Mouse (Mus musculus) thymus, adult 2 months (tissue): ENCODE results near the gene Edil3. TPM values are rescaled to one million over a fixed set of nuclear protein-coding genes. Genes with fewer than 3 reads are reported as not detected.
"Not testable (repeated sequence)": the region's sequence is repeated elsewhere in the genome, so short reads cannot be mapped to it uniquely, and the experiment has no call there.

Source experiments
- DNase-seq: peaks from one replicate; pipeline ENCODE4 v3.0.0; 2021
- H3K27ac ChIP-seq: fragments of 200-500 bp; 2 replicates; pipeline ENCODE4 v1.5.1; 2012; ENCODE audit warnings: low read length, control low read depth; ENCODE audit not compliant: control insufficient read depth, insufficient read depth
- H3K27me3 ChIP-seq: fragments of 200-500 bp; 2 replicates; pipeline ENCODE4 v1.6.1; 2012; ENCODE audit warnings: mild to moderate bottlenecking, low read length, moderate library complexity, mixed read lengths; ENCODE audit not compliant: control insufficient read depth, insufficient read depth
- H3K36me3 ChIP-seq: fragments of 200-500 bp; 2 replicates; pipeline ENCODE4 v1.6.1; 2012; ENCODE audit warnings: mild to moderate bottlenecking, low read length, moderate library complexity; ENCODE audit not compliant: control insufficient read depth, insufficient read depth
- H3K4me1 ChIP-seq: fragments of 200-500 bp; replicated peaks from 2 replicates; pipeline ENCODE4 v1.6.1; 2012; ENCODE audit warnings: low read length; ENCODE audit not compliant: control insufficient read depth, insufficient read depth
- H3K4me3 ChIP-seq: fragments of 200-500 bp; 2 replicates; pipeline ENCODE4 v1.5.1; 2012; ENCODE audit warnings: mild to moderate bottlenecking, low read length, control low read depth, moderate library complexity; ENCODE audit not compliant: control insufficient read depth, insufficient read depth
- CTCF ChIP-seq: fragments of 200-500 bp; IDR thresholded peaks from 2 replicates; pipeline ENCODE4 v1.5.1; 2012; ENCODE audit warnings: mild to moderate bottlenecking, control low read depth, low read length, moderate library complexity, borderline replicate concordance; ENCODE audit not compliant: control insufficient read depth, poor library complexity, insufficient read depth; ENCODE audit errors: extremely low read depth
- POLR2A ChIP-seq: fragments of 200-500 bp; IDR thresholded peaks from 2 replicates; pipeline ENCODE4 v1.6.1; 2012; ENCODE audit warnings: mild to moderate bottlenecking, low read length, control low read depth, moderate library complexity; ENCODE audit not compliant: control insufficient read depth, poor library complexity, insufficient read depth; ENCODE audit errors: extremely low read depth
- WGBS: fragments of 180-500 bp; shearing (Covaris S2); methylation state at CpG from one replicate; pipeline ENCODE4 v1.1.7; 2018; 5-methylcytosine and 5-hydroxymethylcytosine counted together
- polyA plus RNA-seq: library from polyadenylated mRNA; depleted of rRNA; stranded (reverse); fragments of >200 nt; gene quantifications from 2 replicates; pipeline ENCODE4 v1.2.3, GENCODE M21; 2012

The Edil3 gene
- polyA plus RNA-seq, 1 experiment = not detected

DNA sequence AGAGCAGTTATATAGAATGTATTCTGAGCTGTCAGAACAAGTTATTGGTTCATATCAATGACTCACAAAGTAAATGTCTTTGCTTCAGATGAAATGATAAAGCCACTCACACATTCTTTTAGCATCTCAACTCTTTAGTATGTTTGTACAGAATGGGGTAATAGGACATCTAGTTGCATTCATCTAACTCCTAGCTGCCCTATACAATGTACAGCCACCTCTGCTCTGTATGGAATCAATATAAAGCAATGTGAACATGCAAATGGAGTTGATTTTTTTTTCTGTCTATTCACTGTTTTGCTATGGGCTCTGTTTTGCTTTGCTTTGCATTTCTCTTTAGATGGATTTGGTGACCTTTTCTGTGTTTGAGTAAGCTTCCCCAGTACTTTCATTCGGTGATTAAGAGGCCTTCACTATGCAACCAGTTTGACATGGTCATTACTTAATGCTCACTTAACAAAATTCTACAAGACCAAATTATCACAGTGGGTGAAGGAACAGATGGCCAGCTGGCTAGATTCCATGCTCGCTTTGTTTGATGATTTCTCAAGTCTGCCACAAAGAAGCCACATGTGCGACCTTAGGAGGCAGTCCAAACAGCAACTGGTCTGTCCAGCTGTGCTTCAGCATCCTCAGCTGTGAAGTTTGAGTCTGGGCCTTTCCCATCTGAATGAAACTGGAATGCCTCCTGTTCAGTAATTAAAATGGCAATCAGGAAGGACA is 208.7 kb downstream of the Edil3 start:
- WGBS = 90% methylated on average over 3 of the region's 3 CpGs

DNA sequence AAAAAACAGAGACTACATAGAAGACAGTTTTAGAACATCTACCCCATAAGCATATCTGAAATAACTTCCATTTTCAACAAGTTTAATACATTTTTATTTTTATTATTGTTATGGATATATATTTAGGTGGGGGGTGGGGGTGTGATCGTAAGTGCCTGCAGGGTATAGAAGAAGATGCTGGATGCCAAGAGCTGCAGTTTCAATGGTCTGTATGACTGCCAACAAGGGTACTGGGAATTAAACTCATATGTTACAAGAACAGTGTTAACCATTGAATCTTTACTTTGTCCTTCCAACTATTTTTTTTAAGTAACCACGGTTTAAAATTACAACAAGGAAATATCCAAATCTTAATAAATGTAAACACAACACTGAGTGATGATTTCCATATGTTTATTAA is 214.4 kb downstream of the Edil3 start:
- Histone ChIP-seq H3K36me3 (no peaks in the 10 kb centered on the region), H3K4me3 (no peak overlapping the region), H3K27me3 (no peaks in the 10 kb centered on the region), H3K4me1 (no peaks in the 10 kb centered on the region), H3K27ac (no peak overlapping the region)
- no peak for DNase-seq
- WGBS = 80% methylated on average over 2 of the region's 2 CpGs
- no peak for TF ChIP-seq CTCF
- no peak for TF ChIP-seq POLR2A

More for the DNA sequence above, 208.7 kb downstream of the Edil3 start:
- DNase-seq = no peak
- no peaks in the 10 kb centered on the region for H3K4me1 ChIP-seq
- no peaks in the 10 kb centered on the region for H3K36me3 ChIP-seq
- no peak overlapping the region for H3K4me3 ChIP-seq
- TF ChIP-seq POLR2A (no peak), CTCF (no peak)
- H3K27ac ChIP-seq = no peak overlapping the region
- H3K27me3 ChIP-seq = no peaks in the 10 kb centered on the region

DNA sequence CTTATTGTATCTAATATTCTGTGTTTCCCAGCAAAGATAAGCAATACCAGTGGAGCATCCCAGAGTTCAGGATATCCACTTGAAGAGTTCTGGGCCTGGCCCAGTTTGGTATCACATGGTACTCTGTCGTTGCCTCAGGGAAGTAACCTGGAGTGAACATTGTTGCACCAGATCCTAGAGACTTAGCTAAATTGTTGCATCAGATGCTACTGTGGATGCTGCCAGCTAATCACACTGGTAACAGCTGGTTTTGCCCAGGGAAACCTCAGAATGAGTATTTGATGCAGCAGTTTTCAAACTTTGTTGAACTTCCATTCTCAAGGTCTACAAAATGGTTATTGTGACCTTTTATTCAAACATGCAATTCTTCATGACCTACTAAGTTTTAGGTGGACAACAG is 220.2 kb downstream of the Edil3 start:
- Histone ChIP-seq H3K27me3 (no peaks in the 10 kb centered on the region), H3K4me1 (no peaks in the 10 kb centered on the region), H3K27ac (no peak overlapping the region), H3K36me3 (no peaks in the 10 kb centered on the region), H3K4me3 (no peak overlapping the region)
- no peak for TF ChIP-seq POLR2A
- 89% methylated on average over 1 of the region's 1 CpGs for WGBS
- DNase-seq = no peak

DNA sequence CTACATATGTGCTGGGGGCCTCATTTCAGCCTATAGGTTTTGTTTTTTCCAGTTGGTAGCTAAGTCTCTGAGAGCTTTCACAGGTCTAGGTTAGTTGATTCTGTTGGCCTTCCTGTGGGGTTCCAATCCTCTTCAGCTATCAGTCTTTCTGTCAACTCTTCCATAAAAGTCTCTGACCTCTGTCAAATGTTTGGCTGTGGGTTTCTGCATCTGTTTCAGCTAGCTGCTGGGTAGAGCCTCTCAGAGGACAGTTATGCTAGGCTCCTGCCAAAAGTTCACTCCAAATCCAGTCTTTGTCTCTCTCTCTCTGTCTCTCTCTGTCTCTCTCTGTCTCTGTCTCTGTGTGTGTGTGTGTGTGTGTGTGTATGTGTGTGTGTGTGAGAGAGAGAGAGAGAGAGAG is 248.9 kb downstream of the Edil3 start:
- not testable (repeated sequence) for H3K4me1 ChIP-seq, H3K4me3 ChIP-seq, DNase-seq, H3K27ac ChIP-seq, H3K36me3 ChIP-seq, H3K27me3 ChIP-seq

DNA sequence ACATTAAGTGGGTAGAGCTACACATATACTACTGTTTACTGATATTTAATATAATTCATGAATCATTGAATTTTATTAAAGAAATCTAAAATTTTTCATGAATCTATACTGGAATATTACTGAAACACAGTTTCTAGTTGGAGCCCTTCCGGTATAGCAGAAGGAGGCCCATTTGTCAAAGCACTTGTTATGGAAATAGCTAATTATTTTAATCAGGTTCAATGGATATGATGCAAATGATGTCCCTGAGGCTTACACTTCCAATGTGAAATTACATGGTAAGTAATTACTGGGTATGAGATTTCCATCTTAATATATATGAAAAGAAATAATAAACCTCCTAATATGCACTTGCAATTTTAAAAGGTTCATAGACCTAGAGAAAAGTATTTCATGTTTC is 254.9 kb downstream of the Edil3 start:
- no peaks in the 10 kb centered on the region for H3K4me1 ChIP-seq
- H3K27me3 ChIP-seq = no peaks in the 10 kb centered on the region
- H3K27ac ChIP-seq = no peak overlapping the region
- H3K36me3 ChIP-seq = no peaks in the 10 kb centered on the region
- TF ChIP-seq POLR2A (no peak), CTCF (no peak)
- WGBS = 95% methylated on average over 1 of the region's 1 CpGs
- no peak overlapping the region for H3K4me3 ChIP-seq
- DNase-seq = no peak

DNA sequence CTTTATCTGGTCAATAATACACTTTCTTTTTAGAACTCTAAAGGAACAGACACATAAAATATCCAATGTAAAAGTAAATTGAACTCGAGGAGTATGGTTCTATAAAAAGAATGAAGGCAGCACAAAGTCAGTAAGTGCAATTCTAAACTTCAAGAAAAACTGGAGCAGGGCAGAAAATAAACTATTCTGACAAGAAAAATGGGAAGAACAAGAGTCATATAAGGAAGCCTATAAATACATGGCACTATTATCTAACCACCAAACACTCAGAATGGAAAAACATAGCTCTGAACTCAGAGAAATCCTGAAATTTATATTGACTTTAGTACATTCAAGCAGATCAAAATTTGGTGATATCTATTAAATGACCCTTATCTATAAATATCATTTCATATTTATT is 284.6 kb downstream of the Edil3 start:
- H3K4me3 ChIP-seq = no peak overlapping the region
- TF ChIP-seq POLR2A = no peak
- TF ChIP-seq CTCF = no peak
- WGBS = 73% methylated on average over 1 of the region's 1 CpGs

DNA sequence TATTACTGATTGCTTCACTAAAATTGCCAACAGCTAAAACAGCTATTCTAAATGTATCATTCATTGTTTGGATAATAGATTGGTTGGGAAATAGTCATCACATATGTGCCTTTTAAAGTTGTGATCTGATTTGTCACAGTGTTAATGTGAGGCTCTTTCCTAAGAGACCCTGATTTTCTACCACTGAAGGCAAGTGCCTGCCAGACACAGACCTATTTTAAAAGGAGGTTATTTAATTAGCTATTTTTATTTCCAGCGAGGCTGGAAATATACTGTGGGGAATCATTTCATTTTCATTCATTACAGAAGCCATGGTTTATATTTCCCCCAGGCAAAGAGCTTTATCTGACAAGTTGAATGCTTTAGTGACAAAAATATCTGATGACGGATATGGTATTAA is 296.3 kb downstream of the Edil3 start:
- H3K4me1 ChIP-seq = no peaks in the 10 kb centered on the region
- TF ChIP-seq POLR2A = no peak
- no peak for TF ChIP-seq CTCF
- H3K27me3 ChIP-seq = no peaks in the 10 kb centered on the region
- no peak for DNase-seq
- H3K4me3 ChIP-seq = no peak overlapping the region
- H3K27ac ChIP-seq = no peak overlapping the region
- no peaks in the 10 kb centered on the region for H3K36me3 ChIP-seq
- WGBS = 82% methylated on average over 2 of the region's 2 CpGs

More for the DNA sequence above, 284.6 kb downstream of the Edil3 start:
- H3K27me3 ChIP-seq = no peaks in the 10 kb centered on the region
- no peak overlapping the region for H3K27ac ChIP-seq
- no peaks in the 10 kb centered on the region for H3K4me1 ChIP-seq
- no peak for DNase-seq
- no peaks in the 10 kb centered on the region for H3K36me3 ChIP-seq
